Mouse (Mus musculus) neural tube, embryonic 15.5 days (tissue): ENCODE results near the gene Zscan5b. TPM values are rescaled to one million over a fixed set of nuclear protein-coding genes. Genes with fewer than 3 reads are reported as not detected.
"Not testable (repeated sequence)": the region's sequence is repeated elsewhere in the genome, so short reads cannot be mapped to it uniquely, and the experiment has no call there.

Experiments
- ATAC-seq: fragments of 200-750 bp; cut with Nextera tagmentation; 2 replicates; pipeline ENCODE4 v1.8.0; 2017; ENCODE audit warnings: mild to moderate bottlenecking, moderate TSS enrichment, moderate library complexity; ENCODE audit not compliant: low FRiP score
- H3K27ac ChIP-seq: fragments of 300-500 bp; sonication (generic); replicated peaks from 2 replicates; pipeline ENCODE4 v1.5.1; 2015; ENCODE audit warnings: mild to moderate bottlenecking, inconsistent platforms
- H3K27me3 ChIP-seq: fragments of 300-500 bp; sonication (generic); replicated peaks from 2 replicates; pipeline ENCODE4 v1.6.1; 2015; ENCODE audit warnings: inconsistent platforms
- H3K36me3 ChIP-seq: fragments of 300-500 bp; sonication (generic); 2 replicates; pipeline ENCODE4 v1.6.1; 2015; ENCODE audit warnings: inconsistent platforms
- H3K4me1 ChIP-seq: fragments of 300-500 bp; sonication (generic); 2 replicates; pipeline ENCODE4 v1.6.1; 2015; ENCODE audit warnings: inconsistent platforms
- H3K4me2 ChIP-seq: fragments of 300-500 bp; sonication (generic); 2 replicates; pipeline ENCODE4 v1.6.1; 2015; ENCODE audit warnings: inconsistent platforms, mild to moderate bottlenecking, moderate library complexity
- H3K4me3 ChIP-seq: fragments of 300-500 bp; sonication (generic); replicated peaks from 2 replicates; pipeline ENCODE4 v1.5.1; 2015; ENCODE audit warnings: mild to moderate bottlenecking, inconsistent platforms
- H3K9ac ChIP-seq: fragments of 300-500 bp; sonication (generic); replicated peaks from 2 replicates; pipeline ENCODE4 v1.6.1; 2015; ENCODE audit warnings: mild to moderate bottlenecking, inconsistent platforms
- H3K9me3 ChIP-seq: fragments of 300-500 bp; sonication (generic); replicated peaks from 2 replicates; pipeline ENCODE4 v1.6.1; 2016; ENCODE audit warnings: inconsistent platforms
- WGBS: fragments of 180-500 bp; shearing (Covaris S2); methylation state at CpG from one replicate; pipeline ENCODE4 v1.1.7; 2015; ENCODE audit warnings: mixed read lengths; 5-methylcytosine and 5-hydroxymethylcytosine counted together
- polyA plus RNA-seq: library from polyadenylated mRNA; unstranded; fragments of >200 nt; fragmentation: Nextera tagmentation; extraction: Ambion mirVana; gene quantifications from 2 replicates; pipeline ENCODE4 v1.2.1, GENCODE M21; 2015

Gene Zscan5b
- polyA plus RNA-seq, 1 experiment from 2014 or later, result not detected

DNA sequence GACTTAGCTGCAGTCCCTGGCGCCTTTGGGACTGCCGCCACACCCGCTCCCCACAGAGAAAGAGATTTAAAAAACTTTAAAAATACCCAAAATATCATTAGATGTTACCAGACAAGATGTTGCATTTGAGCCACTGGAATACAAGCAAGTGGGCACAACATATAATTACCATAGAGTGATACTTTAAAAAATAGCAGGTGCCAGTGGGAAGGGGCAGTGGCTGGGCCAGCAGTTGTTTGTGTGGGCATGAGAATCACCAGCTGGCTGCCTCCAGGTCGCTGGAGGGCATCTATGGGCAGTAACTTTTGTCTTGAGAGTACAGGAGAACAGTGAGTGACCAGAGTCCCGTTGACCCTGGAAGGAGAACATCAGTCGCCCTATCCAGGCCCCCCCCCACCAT, 30.3 kb downstream of the Zscan5b start, which contains the start of gene Epp13:
Gene Epp13, plus strand, starts transcription at position 301 of the 400 bp plus-strand sequence.
- Histone ChIP-seq H3K27ac (no peak within 1 kb of the TSS), H3K4me2 (no peak within 1 kb of the TSS), H3K9ac (no peak within 1 kb of the TSS), H3K4me3 (no peak within 1 kb of the TSS), H3K9me3 (no peaks in the 10 kb centered on the region), H3K4me1 (no peaks in the 10 kb centered on the region), H3K27me3 (no peaks in the 10 kb centered on the region), H3K36me3 (no peaks in the 10 kb centered on the region)
- 87% methylated on average over 6 of the region's 6 CpGs for WGBS
- no peak for ATAC-seq

GRCm38 (mm10) chr7:6254451-6254850, 32.4 kb downstream of the Zscan5b start:
- Histone ChIP-seq H3K4me2 (no peak overlapping the region), H3K36me3 (no peaks in the 10 kb centered on the region), H3K9me3 (no peaks in the 10 kb centered on the region), H3K27me3 (no peaks in the 10 kb centered on the region), H3K4me3 (no peak overlapping the region), H3K4me1 (no peaks in the 10 kb centered on the region), H3K27ac (no peak overlapping the region), H3K9ac (no peak overlapping the region)
- ATAC-seq, result no peak
- WGBS, result 97% methylated on average over 5 of the region's 5 CpGs

GRCm38 (mm10) chr7:6257386-6257785, 35.3 kb downstream of the Zscan5b start:
- ATAC-seq, result no peak
- H3K27me3 ChIP-seq, result no peaks in the 10 kb centered on the region
- WGBS, result 85% methylated on average over 4 of the region's 4 CpGs
- H3K4me3 ChIP-seq, result no peak overlapping the region
- no peaks in the 10 kb centered on the region for H3K9me3 ChIP-seq
- no peak overlapping the region for H3K9ac ChIP-seq
- no peak overlapping the region for H3K4me2 ChIP-seq
- H3K27ac ChIP-seq, result no peak overlapping the region
- no peaks in the 10 kb centered on the region for H3K4me1 ChIP-seq
- no peaks in the 10 kb centered on the region for H3K36me3 ChIP-seq

DNA sequence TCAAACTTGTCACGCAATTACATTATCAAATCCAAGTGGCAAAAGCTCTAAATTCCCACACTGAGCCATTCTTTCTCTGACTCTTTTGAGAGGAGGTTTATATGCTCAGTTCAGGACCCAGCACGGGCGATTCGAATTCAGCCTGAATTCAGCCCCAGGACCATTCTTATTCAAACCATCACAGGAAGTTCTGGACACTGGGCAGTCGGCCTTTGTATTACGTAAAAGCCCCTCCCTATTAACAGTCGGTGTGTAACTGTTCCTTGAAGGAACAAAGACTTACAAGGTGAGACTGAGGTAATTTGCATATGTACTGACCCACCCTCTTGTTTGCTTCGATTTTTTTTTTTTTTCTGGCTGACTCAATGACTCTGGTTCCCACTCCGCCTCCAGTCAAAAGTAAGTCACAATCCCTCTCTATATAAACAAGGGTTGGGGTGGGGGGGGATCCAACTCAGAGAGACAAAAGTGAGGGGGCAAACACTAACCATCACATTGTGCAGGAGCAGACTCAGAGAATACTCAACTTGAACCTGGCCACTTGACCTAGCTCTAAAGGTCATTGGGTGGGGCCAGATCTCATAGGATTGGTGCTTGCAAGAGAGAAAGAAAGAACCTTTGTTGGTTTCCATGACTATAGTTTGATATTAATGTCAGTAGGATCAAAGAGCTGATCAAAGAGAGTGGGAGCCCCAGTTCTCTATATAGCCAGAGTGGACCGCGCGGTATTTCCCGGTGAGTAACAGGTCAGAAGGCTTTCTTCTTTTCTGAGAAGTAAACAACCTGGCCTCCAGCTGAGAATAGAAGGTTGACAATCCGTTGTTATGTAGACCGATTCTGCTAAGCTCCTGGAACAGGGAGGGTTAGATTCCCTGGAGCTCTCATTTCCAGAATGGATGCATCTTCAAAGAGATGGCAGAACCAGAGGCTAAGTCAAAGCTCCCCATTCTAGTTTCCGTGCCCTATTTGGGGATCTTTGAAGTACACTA, 36.4 kb downstream of the Zscan5b start:
- H3K27me3 ChIP-seq, result no peaks in the 10 kb centered on the region
- WGBS, result 30% methylated on average over 16 of the region's 16 CpGs
- no peaks in the 10 kb centered on the region for H3K4me1 ChIP-seq
- no peak overlapping the region for H3K4me2 ChIP-seq
- no peak for ATAC-seq
- no peaks in the 10 kb centered on the region for H3K36me3 ChIP-seq
- H3K9me3 ChIP-seq, result no peaks in the 10 kb centered on the region
- no peak overlapping the region for H3K4me3 ChIP-seq
- H3K27ac ChIP-seq, result no peak overlapping the region
- no peak overlapping the region for H3K9ac ChIP-seq

DNA sequence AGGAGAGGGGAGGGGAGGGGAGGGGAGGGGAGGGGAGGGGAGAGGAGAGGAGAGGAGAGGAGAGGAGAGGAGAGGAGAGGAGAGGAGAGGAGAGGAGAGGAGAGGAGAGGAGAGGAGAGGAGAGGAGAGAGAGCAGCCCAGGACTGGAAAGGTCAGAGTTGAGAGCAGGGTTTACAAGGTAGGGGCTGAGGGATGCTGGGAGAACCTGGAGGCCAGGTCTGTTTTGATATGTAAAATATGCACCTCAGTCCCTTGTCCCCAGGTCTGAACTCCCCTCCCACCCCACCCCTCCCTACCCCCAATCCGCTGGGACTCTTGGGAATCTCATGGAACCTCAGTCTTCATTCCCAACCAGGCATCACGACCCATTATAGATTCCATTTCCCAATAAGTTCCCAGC, 37.9 kb downstream of the Zscan5b start:
- not testable (repeated sequence) for ATAC-seq, H3K36me3 ChIP-seq, H3K27me3 ChIP-seq, H3K27ac ChIP-seq, H3K4me3 ChIP-seq, H3K9me3 ChIP-seq, H3K4me1 ChIP-seq, H3K4me2 ChIP-seq, H3K9ac ChIP-seq
- WGBS, result 47% methylated on average over 2 of the region's 2 CpGs

GRCm38 (mm10) chr7:6262120-6262519, 40.0 kb downstream of the Zscan5b start:
- whole genome bisulfite sequencing, result 87% methylated on average over 3 of the region's 3 CpGs
- Histone ChIP-seq H3K4me3 (no peak overlapping the region), H3K27me3 (no peaks in the 10 kb centered on the region), H3K4me1 (no peaks in the 10 kb centered on the region), H3K4me2 (no peak overlapping the region), H3K9me3 (no peaks in the 10 kb centered on the region; the same call in 1 of the 2 replicates), H3K27ac (no peak overlapping the region), H3K9ac (no peak overlapping the region), H3K36me3 (no peaks in the 10 kb centered on the region)
- ATAC-seq, result no peak

GRCm38 (mm10) chr7:6262984-6263383, 40.9 kb downstream of the Zscan5b start:
- no peak overlapping the region for H3K4me3 ChIP-seq
- H3K27me3 ChIP-seq, result no peaks in the 10 kb centered on the region
- no peak overlapping the region for H3K27ac ChIP-seq
- H3K9me3 ChIP-seq, result no peaks in the 10 kb centered on the region; the same call in 1 of the 2 replicates
- H3K36me3 ChIP-seq, result no peaks in the 10 kb centered on the region
- no peak overlapping the region for H3K4me2 ChIP-seq
- 87% methylated on average over 4 of the region's 4 CpGs for WGBS
- no peak overlapping the region for H3K9ac ChIP-seq
- H3K4me1 ChIP-seq, result no peaks in the 10 kb centered on the region
- ATAC-seq, result no peak

- 77% methylated on average over 8 of the region's 8 CpGs for WGBS
- Histone ChIP-seq H3K4me1 (no peaks in the 10 kb centered on the region), H3K36me3 (no peaks in the 10 kb centered on the region), H3K9me3 (no peaks in the 10 kb centered on the region; the same call in 1 of the 2 replicates), H3K9ac (no peak overlapping the region), H3K27ac (no peak overlapping the region), H3K4me3 (no peak overlapping the region), H3K4me2 (no peak overlapping the region), H3K27me3 (no peaks in the 10 kb centered on the region)
- ATAC-seq, result no peak
Measured at GRCm38 (mm10) chr7:6265695-6266094, 43.6 kb downstream of the Zscan5b start.

GRCm38 (mm10) chr7:6277906-6278305, 55.8 kb downstream of the Zscan5b start:
- no peak overlapping the region for H3K4me2 ChIP-seq
- H3K4me1 ChIP-seq, result no peaks in the 10 kb centered on the region
- no peaks in the 10 kb centered on the region for H3K9me3 ChIP-seq
- H3K27ac ChIP-seq, result no peak overlapping the region
- no peak overlapping the region for H3K9ac ChIP-seq
- H3K27me3 ChIP-seq, result no peaks in the 10 kb centered on the region
- no peak overlapping the region for H3K4me3 ChIP-seq
- no peaks in the 10 kb centered on the region for H3K36me3 ChIP-seq
- no peak for ATAC-seq
- 53% methylated on average over 3 of the region's 3 CpGs for WGBS

DNA sequence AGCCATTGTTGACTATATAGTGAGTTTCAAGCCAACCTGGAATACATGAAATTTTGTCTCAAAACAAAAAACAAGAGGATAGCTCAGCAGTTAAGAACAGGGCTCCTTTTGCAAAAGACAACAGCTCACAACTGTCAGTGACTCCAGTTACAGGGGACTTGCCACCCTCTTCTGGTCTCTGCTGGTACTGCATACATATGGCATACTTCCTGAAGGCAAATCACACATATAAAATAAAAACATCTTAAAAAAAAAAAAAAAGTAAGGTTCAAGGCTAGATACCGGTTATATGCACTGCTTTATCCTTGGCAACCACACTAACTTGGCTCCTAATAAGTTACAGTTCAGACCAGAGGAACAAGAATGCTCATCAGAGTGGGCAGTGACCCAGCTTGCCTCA, 60.7 kb downstream of the Zscan5b start:
- Histone ChIP-seq H3K36me3 (no peaks in the 10 kb centered on the region), H3K4me1 (peaks cover 20% of the 10 kb centered on the region), H3K4me3 (peak overlapping the region; percentile 59), H3K27me3 (no peaks in the 10 kb centered on the region), H3K27ac (peak overlapping the region; percentile 96), H3K9ac (peak overlapping the region; percentile 61), H3K4me2 (peak overlapping the region; percentile 65), H3K9me3 (no peaks in the 10 kb centered on the region)
- WGBS, result 0% methylated on average over 1 of the region's 1 CpGs
- ATAC-seq, result no peak

DNA sequence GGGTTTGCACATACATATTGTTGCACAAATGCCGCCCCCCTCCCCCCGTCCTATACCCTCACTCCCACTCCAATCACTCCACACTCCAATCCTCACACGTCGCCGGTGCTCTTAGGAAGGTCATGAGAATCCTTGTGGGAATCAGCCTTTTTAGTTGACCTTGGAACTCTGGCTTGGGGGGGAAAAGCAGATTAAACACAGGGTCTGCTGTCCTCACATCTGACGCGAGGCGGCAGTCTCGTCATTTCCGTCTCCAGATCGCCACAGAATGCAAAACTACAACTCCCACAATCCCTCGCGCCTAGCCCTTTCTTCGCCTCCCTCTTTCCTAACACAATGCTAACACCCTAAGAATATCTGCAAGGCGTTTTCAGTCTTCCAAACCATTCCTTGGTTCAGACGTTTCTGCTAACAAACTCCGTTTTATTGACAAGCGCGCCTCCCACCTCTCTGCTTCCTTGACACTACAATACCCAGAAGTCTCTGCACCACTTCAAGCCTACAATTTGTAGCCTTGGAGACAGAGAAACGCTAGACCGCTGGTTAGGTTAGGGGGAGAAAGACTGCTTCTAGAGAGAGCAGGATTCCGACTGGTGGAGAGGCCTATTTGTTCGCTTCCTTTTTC, 61.5 kb downstream of the Zscan5b start:
- ATAC-seq, result peak; percentile 73

More for the DNA sequence above, 61.5 kb downstream of the Zscan5b start:
- H3K36me3 ChIP-seq, result no peaks in the 10 kb centered on the region
- peaks cover 28% of the 10 kb centered on the region for H3K4me1 ChIP-seq
- H3K4me3 ChIP-seq, result peak overlapping the region; percentile 59
- peak overlapping the region; percentile 96 for H3K27ac ChIP-seq
- peak overlapping the region; percentile 61 for H3K9ac ChIP-seq
- peak overlapping the region; percentile 65 for H3K4me2 ChIP-seq
- H3K9me3 ChIP-seq, result no peaks in the 10 kb centered on the region
- 3% methylated on average over 23 of the region's 23 CpGs for WGBS
- H3K27me3 ChIP-seq, result no peaks in the 10 kb centered on the region
